Mouse (Mus musculus) kidney, postnatal 4 days (tissue): ENCODE results near the gene Inpp5k.
A peak's percentile ranks its signal among the peaks of the same experiment; 100 is the strongest.
"Not testable (repeated sequence)": the region's sequence is repeated elsewhere in the genome, so short reads cannot be mapped to it uniquely, and the experiment has no call there.

Experiments
- DNase-seq, 2 experiments: peaks; one replicate each; pipeline ENCODE4 v3.0.0; 2021; ENCODE audit warnings: mixed read lengths in 2 of 2

Inpp5k gene

DNA sequence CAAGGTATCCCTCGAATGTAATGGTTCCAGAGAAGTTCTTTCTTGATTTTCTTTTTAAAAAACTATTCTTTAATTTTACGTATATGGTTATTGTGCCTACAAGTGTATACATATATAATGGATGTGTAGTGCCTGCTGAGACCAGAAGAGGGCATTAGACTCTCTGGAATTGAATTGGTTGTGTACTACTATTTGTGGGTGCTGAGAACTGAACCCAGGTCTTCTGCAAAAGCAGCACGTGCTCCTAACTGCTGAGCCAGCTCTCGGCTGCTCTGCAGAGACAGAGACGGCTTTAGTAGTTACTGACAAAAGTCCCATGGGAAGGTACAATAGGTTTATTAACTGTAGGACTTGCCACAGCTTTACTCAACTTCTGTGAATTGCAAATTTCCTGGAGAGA, 53.7 kb downstream of the Inpp5k start:
- no peak for DNase-seq

DNA sequence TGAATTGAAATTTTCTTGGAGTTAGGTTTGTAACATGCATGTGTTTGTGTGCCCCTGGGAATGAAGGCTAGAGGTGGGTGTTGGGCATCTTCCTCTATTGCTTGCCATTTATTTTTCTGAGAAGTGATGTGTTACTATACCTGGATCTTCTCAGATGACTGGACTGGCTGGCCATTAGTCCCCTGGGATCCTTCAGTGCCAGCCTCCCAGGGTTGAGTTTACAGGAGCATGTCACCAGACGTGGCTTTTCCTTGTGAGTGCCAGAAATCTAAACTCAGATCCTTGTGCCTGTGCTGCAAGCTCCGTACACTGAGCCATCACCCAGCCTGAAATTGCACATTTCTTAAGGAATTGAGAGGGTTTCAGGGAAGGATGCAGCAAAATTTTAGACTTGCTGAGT, 54.2 kb downstream of the Inpp5k start:
- DNase-seq, result no peak

DNA sequence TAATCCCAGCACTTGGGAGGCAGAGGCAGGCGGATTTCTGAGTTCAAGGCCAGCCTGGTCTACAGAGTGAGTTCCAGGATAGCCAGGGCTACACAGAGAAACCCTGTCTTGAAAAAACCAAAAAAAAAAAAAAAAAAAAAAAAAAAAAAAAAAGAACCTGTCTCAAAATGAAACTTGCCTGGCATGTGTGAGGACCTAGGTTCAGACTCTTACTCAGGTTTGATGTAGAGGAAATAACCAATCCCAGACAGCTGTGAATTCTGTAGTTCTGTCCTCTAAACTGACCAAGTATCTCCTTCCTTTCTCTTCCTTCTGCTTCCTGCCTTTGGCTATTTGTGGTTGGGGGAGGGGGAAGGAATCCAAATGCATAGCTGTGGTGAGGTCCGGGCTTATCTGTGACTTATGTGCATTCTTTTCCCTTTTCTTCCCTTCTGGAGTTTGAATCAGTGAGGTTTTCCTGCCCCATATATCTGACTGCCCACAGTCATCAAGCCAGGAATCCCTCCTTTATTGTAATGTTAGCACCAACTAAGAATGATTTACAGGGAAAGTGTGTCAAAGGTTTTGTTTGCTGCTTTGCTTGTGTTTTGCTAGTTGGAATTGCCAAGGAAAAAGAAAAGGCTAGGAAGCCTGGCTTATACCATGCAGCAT, 56.7 kb downstream of the Inpp5k start:
- peak in 1 of 2 experiments; percentile 40 for DNase-seq

DNA sequence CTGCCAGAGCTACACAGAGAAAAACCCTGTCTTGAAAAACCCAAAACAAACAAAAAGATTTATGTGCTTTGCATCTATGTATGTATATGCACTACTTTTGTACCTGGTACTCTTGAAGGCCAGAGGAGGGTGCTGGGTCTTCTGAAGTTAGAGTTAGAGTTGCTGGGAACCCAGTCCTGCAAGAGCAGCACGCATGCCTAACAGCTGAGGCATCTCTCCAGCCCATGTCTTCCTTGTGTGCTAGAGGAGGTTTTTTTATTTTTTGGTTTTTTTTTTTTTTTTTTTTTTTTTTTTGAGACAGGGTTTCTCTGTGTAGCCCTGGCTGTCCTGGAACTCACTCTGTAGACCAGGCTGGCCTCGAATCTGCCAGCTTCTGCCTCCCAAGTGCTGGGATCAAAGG, 57.3 kb downstream of the Inpp5k start:
- peak in 1 of 2 experiments; percentile 25 for DNase-seq

DNA sequence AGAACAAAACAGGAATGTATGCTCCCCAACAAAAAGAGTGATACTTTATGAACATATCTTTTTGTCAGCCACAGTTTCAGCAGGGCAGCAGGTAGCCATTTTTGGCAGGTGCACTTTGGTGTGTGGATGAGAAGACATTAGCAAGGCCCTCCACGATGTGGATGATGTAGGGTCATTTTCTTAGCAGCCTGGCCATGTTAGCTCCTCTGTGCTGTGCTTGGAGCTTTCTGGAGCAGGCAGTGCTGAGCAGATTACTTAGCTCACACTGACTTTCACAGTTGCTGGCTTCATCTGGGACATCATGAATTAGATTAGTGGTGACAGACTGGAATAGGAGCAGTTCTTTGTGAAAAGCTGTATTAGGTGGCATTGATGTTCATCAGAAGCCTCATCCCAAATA, 59.2 kb downstream of the Inpp5k start:
- no peak for DNase-seq

DNA sequence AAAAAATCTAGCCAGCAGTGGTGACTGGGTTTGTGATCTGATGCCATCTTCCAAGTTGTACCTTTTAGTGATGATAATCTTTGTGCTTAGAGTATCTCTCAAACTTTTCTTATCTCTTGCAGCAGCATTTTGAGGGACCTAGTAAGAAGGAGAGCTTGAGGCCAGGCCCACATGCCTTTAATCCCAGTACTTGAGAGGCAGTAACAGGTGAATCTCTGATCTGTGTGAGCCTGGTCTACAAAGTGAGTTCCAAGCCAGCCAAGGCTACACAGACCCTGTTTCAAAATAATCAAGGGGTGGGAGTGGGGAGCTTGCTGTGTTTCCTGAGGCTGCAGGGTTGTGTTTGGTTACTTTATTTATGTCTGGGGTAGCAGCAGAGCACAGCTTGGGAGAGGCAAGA, 60.3 kb downstream of the Inpp5k start:
- DNase-seq, result no peak

DNA sequence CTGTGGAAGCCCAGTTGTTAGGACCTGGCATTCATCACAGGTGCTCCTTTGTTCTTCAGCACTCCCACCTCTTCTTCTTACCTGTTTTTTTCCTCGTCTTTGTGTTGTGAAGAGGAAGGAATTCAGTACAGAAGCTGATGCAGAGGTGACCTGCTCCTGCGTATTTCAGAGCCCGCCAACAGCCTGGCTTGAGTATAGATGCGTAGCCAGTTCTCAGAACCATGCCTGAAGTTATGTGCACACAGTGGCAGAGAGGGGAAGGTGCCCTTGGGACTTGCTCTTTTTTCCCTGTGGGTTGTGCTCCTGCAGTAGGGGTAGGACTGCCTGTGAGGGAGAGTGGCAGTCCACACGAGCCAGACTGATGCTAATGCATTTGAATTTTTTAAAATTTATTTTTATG, 62.8 kb downstream of the Inpp5k start:
- no peak for DNase-seq

DNA sequence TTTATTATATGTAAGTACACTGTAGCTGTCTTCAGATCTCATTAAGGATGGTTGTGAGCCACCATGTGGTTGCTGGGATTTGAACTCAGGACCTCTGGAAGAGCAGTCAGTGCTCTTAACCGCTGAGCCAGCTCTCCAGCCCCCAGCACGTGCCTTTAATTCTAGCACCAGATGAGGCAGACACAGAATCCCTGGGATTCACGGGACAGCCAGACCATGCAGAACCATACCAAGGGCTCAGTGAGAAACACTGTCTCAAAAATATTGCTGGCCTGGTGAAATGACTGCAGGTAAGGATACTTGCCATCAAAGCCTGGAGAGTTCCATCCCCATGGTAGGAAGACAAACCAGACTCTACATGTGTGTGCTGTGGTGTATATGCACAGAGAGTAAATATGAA, 66.7 kb downstream of the Inpp5k start:
- DNase-seq, result not testable (repeated sequence)
